Mouse (Mus musculus) brain, embryonic 14.5 days (tissue): ENCODE data around the gene Wdr90.

Source experiments
- CTCF ChIP-seq: fragments of 200-500 bp; IDR thresholded peaks from 2 replicates; pipeline ENCODE4 v1.5.1; 2012; ENCODE audit warnings: inconsistent platforms, mild to moderate bottlenecking, moderate library complexity, borderline replicate concordance; ENCODE audit not compliant: insufficient read depth, insufficient read length; ENCODE audit errors: extremely low read depth
- POLR2A ChIP-seq: fragments of 200-500 bp; IDR thresholded peaks from 2 replicates; pipeline ENCODE4 v1.6.1; 2012; ENCODE audit warnings: mild to moderate bottlenecking, inconsistent platforms, borderline replicate concordance; ENCODE audit not compliant: poor library complexity, insufficient read depth, insufficient read length, severe bottlenecking; ENCODE audit errors: extremely low read depth

DNA sequence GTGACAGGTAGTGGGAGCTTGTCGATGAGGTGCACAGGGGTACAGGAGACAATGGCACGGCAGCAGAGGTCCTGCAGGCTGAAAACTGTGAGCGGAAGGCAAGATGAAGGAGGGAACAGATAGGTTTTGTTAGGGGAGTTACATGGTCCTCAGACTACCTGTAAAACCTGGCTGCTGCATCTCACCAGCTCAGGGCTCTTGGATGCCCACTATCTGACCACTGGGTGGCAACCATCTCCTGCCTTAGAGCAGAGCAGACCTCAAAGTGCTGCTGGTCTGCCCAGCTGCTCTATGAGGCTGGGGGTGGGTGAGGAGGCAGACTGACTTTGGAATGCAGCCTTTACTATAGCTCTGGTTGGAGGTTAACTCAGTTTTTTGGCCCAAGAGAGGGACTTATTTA is 22.5 kb upstream of the Wdr90 start:
- no peak for TF ChIP-seq CTCF
- TF ChIP-seq POLR2A: no peak
